Mouse (Mus musculus): ENCODE results near the gene Mast1. TPM values are rescaled to one million over a fixed set of nuclear protein-coding genes. Genes with fewer than 3 reads are reported as not detected.

The Mast1 gene
- polyA plus RNA-seq (2015; fragmentation: Nextera tagmentation; extraction: Ambion mirVana): 0.40 and 0.48 TPM in 2 replicates

DNA sequence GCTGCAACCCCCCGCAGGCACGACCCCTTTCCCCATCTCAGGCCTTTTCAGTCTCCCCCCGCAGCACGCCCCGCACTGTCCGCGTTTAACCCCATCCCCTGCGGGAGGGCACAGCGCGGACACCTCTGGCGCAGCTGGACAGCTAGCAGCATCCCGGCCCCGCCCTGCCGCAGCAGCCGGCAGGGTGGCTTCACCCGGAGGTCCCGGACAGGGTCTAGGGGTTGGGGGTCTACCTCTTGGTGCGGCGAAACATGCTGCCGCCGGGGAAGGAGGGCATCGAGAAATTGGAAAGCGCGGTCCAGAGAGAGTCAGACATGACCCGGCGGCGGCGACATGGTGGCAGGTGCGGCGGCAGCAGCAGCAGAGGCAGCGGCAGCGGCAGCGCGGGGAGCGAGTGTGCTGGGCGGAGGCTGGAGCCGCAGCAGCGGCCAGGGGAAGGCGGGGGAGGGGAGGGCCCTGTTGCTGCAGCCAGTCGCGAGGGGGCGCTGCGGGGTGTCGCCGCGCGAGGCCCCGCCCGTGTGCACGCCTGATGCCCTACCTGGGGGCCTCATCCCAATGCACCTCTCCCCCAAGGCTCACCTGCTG lies at the start of gene Mast1:
Gene Mast1, minus strand, starts transcription at position 398 of the 585 bp plus-strand sequence.
- peak within 1 kb of the TSS; percentile 87 for H3K4me2 ChIP-seq
- 0 out of 2 replicates have a peak within 1 kb of the TSS, but pooled peaks have one; percentile 21 for H3K9ac ChIP-seq
- peaks cover 21% of the 10 kb centered on the region for H3K4me1 ChIP-seq
- WGBS: 1% methylated on average over 48 of the region's 50 CpGs
- ATAC-seq (replicated peaks; ENCODE audit: low FRiP score): peak; percentile 61
- H3K9me3 ChIP-seq (replicated peaks): no peaks in the 10 kb centered on the region
- no peak within 1 kb of the TSS for H3K27ac ChIP-seq
- H3K27me3 ChIP-seq: peaks cover 93% of the 10 kb centered on the region
- H3K4me3 ChIP-seq (replicated peaks): peak within 1 kb of the TSS; percentile 48
- H3K36me3 ChIP-seq: no peaks in the 10 kb centered on the region

DNA sequence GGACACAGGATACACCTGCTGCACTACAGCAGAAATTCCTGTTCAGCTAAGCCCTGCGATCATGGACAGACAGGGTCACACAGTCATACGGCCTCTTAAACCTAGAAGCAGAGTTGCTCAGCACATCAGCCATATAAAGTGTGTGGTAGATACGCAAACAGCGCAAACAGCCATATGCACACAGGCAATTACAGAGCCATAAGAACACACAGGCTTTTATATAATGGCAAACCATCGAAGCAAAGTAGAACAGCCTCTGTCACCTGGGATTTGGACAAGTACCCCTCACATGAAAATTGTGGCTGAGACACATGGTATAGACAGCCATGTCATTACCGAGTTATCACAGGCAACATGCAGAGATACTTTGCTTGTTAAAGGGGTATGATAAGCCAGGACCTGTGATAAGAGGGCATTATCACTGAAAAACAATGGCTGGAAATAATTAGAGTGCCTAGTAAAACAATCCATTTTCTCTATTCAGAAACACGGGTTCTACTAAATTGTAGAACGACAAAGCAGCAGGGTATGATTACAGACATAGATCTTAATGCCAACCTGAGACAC lies 49.3 kb upstream of the Mast1 start:
- peaks cover 20% of the 10 kb centered on the region for H3K27me3 ChIP-seq
- H3K4me3 ChIP-seq (replicated peaks): peak overlapping the region; percentile 55
- peak overlapping the region; percentile 85 for H3K27ac ChIP-seq
- peak overlapping the region; percentile 100 for H3K4me2 ChIP-seq
- no peak for ATAC-seq (replicated peaks; ENCODE audit: low FRiP score)
- 41% methylated on average over 8 of the region's 8 CpGs for WGBS
- no peaks in the 10 kb centered on the region for H3K9me3 ChIP-seq (replicated peaks)
- no peaks in the 10 kb centered on the region for H3K36me3 ChIP-seq
- peaks cover 55% of the 10 kb centered on the region for H3K4me1 ChIP-seq
- peak overlapping the region; percentile 66; the same call in 1 of the 2 replicates for H3K9ac ChIP-seq

DNA sequence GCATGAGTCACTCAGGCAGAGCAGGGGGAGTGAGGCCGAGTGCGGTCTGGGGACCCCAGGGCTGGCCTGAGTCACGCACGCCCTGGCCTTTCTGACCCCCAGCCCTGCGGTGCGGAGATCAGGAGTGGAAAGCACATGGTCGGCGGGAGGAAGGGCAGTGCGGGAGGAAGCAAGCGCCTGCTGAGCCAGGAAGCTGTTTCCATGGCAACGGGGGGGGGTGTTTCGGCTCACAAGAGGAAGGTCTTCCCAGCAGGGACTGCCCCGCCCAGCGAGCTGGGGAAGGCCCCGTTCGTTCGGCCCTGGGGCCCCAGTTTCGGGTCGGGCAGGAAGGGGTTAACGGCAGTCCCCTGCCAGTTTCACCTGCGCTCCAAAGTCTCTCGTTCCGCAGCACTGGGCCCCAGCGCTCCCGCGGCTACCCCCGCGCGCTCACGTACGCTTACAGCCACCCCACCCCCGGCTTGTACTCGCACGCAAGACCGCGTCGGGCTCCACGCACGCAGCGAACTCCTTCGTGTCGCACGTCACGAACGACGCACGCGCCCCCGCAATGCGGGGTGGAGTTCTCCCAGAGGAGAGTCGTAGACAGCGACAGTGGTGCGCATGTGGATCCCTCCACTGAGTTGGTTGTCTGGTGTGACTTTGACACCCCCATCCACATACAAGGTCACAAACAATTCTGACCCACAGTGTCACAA lies 48.7 kb upstream of the Mast1 start:
- Histone ChIP-seq H3K9me3 (replicated peaks) (no peaks in the 10 kb centered on the region), H3K4me3 (replicated peaks) (peak overlapping the region; percentile 55), H3K9ac (peak overlapping the region; percentile 66), H3K27me3 (peaks cover 20% of the 10 kb centered on the region), H3K4me2 (peak overlapping the region; percentile 100), H3K4me1 (peaks cover 57% of the 10 kb centered on the region), H3K27ac (peak overlapping the region; percentile 85), H3K36me3 (no peaks in the 10 kb centered on the region)
- ATAC-seq (replicated peaks; ENCODE audit: low FRiP score): peak; percentile 12; the same call in 1 of the 2 replicates
- under 1% methylated on average over 53 of the region's 53 CpGs for WGBS

DNA sequence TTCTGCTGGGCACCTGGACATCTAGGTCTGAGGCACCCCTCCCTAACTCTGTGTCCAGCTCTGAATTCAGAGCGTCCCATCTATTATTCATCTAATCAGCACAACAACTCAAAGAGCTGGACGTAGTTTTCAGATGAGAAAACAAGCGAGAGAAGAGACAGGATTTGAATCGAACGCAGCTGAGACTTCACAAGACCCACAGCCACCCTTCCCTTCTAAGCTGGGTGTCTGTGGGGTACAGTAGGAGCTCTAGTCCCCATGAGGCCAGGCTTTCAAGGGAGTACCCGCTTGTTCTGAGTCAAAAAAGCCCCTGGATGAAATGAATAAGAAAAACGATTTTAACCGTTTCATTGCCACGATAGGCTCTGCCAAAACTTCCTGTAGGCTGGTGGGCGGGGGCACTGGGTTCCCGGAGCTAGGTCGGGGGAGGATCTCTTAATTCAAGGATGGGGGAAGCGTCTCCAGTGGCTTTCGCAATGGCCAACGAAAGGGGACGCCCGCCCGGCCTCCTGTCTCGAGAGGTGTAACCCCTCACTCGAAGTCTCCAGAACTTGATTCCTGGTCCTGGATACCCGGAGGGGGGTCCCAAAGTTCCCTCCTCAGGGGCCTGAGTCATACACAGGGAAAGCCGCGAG lies 48.0 kb upstream of the Mast1 start:
- peak overlapping the region; percentile 100 for H3K4me2 ChIP-seq
- peak overlapping the region; percentile 55 for H3K4me3 ChIP-seq (replicated peaks)
- no peaks in the 10 kb centered on the region for H3K36me3 ChIP-seq
- ATAC-seq (replicated peaks; ENCODE audit: low FRiP score): no peak
- no peaks in the 10 kb centered on the region for H3K9me3 ChIP-seq (replicated peaks)
- H3K27ac ChIP-seq: peak overlapping the region; percentile 85
- peak overlapping the region; percentile 66 for H3K9ac ChIP-seq
- peaks cover 20% of the 10 kb centered on the region for H3K27me3 ChIP-seq
- H3K4me1 ChIP-seq: peaks cover 59% of the 10 kb centered on the region
- WGBS: under 1% methylated on average over 23 of the region's 23 CpGs

DNA sequence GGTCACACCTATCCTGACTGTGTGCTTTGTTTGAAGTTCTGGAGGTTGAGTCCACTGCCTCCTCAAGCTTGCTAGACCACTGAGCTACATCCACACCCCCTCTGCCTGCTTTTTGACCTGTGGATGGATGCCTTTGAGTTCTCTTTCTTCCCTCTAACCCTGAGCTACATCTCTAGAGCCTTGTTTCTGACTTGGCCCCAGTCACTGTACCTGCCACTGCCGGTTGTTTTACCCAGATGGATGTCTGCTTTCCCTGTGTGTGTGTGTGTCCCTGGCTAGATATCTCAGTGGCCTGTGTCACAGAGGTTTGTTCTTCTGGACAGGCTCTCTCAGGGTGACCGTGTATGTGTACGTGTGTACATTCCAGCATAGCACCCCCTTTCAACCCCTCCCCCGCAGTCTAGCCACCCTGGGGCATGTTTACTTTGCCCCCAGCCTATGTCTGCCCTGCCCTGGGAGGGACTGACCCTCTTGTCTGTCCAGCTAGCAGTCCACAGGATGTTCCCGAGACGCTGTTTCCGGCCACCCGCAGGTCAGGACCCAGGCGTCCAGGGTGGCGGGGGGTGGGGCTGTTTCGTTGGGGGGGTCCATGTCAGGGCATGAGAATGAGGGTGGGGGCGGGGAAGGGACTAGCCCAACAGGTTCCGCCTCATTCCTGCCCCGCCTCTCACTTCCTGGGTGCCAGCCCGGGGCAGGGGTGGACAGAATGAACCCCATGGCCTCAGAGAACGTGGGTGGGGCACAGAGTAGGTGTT lies 47.3 kb upstream of the Mast1 start:
- Histone ChIP-seq H3K27me3 (peaks cover 20% of the 10 kb centered on the region), H3K4me2 (peak overlapping the region; percentile 100), H3K4me3 (replicated peaks) (peak overlapping the region; percentile 55), H3K9me3 (replicated peaks) (no peaks in the 10 kb centered on the region), H3K9ac (peak overlapping the region; percentile 66; the same call in 1 of the 2 replicates), H3K4me1 (peaks cover 64% of the 10 kb centered on the region), H3K36me3 (no peaks in the 10 kb centered on the region), H3K27ac (peak overlapping the region; percentile 85)
- 4% methylated on average over 16 of the region's 16 CpGs for WGBS
- no peak for ATAC-seq (replicated peaks; ENCODE audit: low FRiP score)

DNA sequence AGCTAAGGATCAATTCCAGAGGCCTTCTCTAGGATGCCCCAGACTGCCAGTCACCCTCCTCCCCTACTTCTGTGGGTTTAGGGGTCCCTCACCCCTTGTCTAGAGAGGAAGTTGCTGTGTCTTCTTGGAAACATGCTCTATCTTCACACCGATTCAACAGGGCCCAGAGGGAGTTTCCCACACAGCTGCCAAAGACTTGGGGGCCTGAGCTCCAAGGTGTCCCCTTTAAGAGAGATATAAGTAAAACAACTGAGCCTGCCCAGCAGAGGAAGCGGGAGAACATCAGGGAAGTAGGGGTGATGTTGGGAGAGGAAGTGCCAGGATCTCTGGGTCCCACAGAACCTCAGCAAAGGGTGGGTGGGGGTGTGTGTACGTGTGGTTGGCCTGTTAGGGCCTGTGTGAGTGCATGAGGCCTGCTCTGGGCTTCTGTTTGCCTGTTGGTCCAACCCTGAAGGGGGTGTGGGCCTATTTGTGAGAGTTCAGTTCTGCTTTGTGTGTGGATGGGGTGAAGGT lies 45.4 kb upstream of the Mast1 start:
- Histone ChIP-seq H3K9ac (no peak overlapping the region), H3K4me1 (peaks cover 78% of the 10 kb centered on the region), H3K4me2 (0 out of 2 replicates have a peak overlapping the region, but pooled peaks have one; percentile 6), H3K9me3 (replicated peaks) (no peaks in the 10 kb centered on the region), H3K27me3 (peaks cover 21% of the 10 kb centered on the region), H3K36me3 (no peaks in the 10 kb centered on the region), H3K4me3 (replicated peaks) (no peak overlapping the region), H3K27ac (peak overlapping the region; percentile 87; the same call in 1 of the 2 replicates)
- WGBS: 62% methylated on average over 3 of the region's 3 CpGs
- no peak for ATAC-seq (replicated peaks; ENCODE audit: low FRiP score)

DNA sequence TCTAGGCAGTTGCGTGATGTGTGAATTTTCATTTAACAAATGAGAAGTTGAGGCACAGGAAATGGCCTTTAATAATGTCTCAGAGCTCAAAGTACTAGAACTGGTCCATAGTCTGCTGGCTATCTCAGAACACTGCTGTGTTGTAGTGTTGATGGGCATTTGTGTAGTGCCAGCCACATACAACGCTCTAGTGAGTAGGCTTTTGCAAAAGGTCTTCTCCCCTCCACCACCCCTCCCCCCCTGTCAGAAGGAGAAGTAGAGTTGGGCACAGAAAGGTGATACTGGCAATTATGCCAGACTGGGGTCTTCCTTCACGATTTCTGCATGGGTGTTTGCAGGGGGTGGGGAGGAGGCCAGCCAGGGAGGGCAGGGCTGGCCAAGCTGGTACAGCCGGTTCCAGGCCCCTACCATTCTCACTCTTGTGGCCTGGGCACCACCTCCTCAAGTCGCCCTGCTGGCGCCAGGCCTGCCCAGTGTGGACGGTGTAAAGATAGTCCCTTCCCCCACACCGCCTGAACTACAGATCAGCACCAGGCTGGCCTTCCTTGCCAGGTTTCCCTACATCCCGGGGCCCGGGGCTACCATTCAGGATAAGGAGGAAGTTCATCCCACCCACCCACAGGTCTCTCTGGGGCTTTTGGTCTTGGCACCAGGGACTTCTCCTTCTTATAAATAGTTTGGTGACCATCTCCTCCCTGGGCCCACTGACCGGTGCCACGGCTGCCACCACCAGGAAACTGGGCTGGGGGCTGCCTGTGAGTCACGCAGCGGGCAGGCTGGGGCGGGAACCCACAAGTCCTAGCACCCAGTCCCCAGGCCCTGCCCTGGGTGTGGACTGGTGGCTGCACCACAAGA lies 44.7 kb upstream of the Mast1 start:
- Histone ChIP-seq H3K4me3 (replicated peaks) (no peak overlapping the region), H3K9me3 (replicated peaks) (no peaks in the 10 kb centered on the region), H3K9ac (no peak overlapping the region), H3K27me3 (peaks cover 23% of the 10 kb centered on the region), H3K36me3 (no peaks in the 10 kb centered on the region), H3K4me1 (peaks cover 84% of the 10 kb centered on the region), H3K27ac (peak overlapping the region; percentile 87), H3K4me2 (0 out of 2 replicates have a peak overlapping the region, but pooled peaks have one; percentile 6)
- no peak for ATAC-seq (replicated peaks; ENCODE audit: low FRiP score)
- WGBS: 75% methylated on average over 15 of the region's 15 CpGs

DNA sequence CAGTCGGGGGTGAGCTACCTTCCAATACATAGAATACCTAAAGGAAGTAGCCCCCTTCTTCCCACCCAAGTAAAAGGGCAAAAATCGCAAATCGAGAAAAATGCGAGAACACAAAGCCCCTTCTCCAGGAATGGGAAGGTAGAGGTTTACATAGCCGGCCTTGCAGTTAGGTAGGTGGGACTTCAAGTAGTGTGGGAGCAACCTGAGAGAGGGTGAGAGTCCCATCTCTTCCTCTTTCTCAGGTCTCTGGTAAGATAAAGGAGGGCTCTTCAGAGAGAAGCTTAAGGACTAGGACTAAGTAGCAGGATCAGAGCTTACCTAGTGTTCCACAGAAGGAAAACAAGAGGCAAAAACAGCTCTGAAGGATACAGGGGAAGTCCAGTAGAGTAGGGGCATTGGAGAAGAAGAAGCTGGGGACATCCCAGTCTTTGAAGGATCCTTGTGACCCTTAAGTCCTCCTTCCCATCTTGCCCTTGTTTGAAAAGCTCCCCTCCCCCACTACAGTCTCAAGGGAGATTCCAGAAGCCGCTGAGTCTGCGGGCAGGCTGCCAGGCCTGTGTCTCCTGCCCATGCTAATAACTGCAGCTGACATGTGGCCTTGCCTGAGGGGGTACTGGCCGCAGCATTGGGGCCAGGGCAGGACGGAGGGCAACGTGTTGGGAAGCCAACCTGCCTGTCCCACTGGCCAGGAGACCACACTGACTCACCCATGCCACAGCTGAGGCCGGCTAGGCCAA lies 43.6 kb upstream of the Mast1 start:
- H3K9ac ChIP-seq: 0 out of 2 replicates have a peak overlapping the region, but pooled peaks have one; percentile 15
- peak overlapping the region; percentile 97 for H3K4me2 ChIP-seq
- H3K4me3 ChIP-seq (replicated peaks): peak overlapping the region; percentile 55; the same call in 1 of the 2 replicates
- peak overlapping the region; percentile 87 for H3K27ac ChIP-seq
- peaks cover 16% of the 10 kb centered on the region for H3K27me3 ChIP-seq
- 35% methylated on average over 11 of the region's 11 CpGs for WGBS
- no peak for ATAC-seq (replicated peaks; ENCODE audit: low FRiP score)
- no peaks in the 10 kb centered on the region for H3K36me3 ChIP-seq
- H3K4me1 ChIP-seq: peaks cover 86% of the 10 kb centered on the region
- no peaks in the 10 kb centered on the region for H3K9me3 ChIP-seq (replicated peaks)

DNA sequence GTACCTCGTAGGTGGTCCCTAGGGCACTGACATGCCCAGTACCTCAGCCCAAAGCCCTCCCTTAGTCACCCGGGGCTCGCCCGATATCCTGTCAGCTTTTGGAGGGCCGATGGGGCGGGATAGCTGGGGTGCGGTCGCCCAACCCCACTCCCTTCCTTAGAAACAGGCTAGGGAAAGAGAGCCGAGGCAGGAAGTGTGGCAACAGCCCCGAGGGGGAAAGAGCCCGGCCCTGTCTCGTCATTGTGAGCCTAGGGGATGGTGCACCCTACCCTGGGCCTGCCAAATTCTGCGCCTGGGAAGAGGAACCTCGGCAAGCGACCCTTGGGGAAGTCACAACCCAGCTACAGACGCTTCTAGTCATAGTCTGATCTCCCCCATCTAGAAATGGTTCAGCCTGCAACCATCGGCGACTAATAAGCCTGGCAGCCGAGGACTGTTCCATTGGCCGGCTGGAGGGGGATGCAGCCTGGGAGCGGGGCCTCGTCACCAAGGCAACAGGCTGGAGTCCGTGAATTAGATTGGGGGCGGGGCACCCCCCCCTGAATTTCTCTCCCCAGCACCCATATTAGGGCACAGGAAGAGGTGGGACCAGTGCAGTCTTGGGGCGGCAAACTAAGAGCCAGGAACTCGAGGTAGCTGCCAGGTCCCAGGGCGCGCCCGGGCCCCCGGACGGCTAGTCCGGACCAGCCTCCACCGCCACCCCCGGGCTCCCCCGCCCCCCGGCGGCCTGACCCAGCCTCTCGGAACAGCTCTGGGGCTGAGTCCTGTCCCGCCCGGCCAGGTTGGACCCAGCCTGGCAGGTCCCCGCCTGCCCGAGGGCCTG lies 42.7 kb upstream of the Mast1 start:
- H3K4me1 ChIP-seq: peaks cover 86% of the 10 kb centered on the region
- H3K27me3 ChIP-seq: peaks cover 16% of the 10 kb centered on the region
- H3K9ac ChIP-seq: peak overlapping the region; percentile 37
- H3K4me2 ChIP-seq: peak overlapping the region; percentile 97
- WGBS: 2% methylated on average over 42 of the region's 42 CpGs
- H3K9me3 ChIP-seq (replicated peaks): no peaks in the 10 kb centered on the region
- H3K27ac ChIP-seq: peak overlapping the region; percentile 87
- peak; percentile 35 for ATAC-seq (replicated peaks; ENCODE audit: low FRiP score)
- peak overlapping the region; percentile 55 for H3K4me3 ChIP-seq (replicated peaks)
- peaks cover 6% of the 10 kb centered on the region for H3K36me3 ChIP-seq
